Mouse (Mus musculus): ENCODE measurements at regions not wholly inside any gene's neighbourhood (a gene's known extent, or its start where the extent isn't known, plus 50 kb on each side); places are given as distances from the start of the nearest gene placed in this dataset.

GRCm38 (mm10) chr13:48717036-48717435 lies 54.2 kb downstream of the Barx1 start:
- DNase-seq = no peak

GRCm38 (mm10) chr13:48717451-48717850 lies 54.7 kb downstream of the Barx1 start:
- DNase-seq = no peak

GRCm38 (mm10) chr13:48723676-48724075 lies 60.9 kb downstream of the Barx1 start:
- no peak for DNase-seq

- DNase-seq = no peak
These were observed 63.6 kb downstream of the Barx1 start for GRCm38 (mm10) chr13:48726430-48726829.

- DNase-seq = no peak
These were observed 68.5 kb downstream of the Barx1 start for GRCm38 (mm10) chr13:48731046-48731996.

DNA sequence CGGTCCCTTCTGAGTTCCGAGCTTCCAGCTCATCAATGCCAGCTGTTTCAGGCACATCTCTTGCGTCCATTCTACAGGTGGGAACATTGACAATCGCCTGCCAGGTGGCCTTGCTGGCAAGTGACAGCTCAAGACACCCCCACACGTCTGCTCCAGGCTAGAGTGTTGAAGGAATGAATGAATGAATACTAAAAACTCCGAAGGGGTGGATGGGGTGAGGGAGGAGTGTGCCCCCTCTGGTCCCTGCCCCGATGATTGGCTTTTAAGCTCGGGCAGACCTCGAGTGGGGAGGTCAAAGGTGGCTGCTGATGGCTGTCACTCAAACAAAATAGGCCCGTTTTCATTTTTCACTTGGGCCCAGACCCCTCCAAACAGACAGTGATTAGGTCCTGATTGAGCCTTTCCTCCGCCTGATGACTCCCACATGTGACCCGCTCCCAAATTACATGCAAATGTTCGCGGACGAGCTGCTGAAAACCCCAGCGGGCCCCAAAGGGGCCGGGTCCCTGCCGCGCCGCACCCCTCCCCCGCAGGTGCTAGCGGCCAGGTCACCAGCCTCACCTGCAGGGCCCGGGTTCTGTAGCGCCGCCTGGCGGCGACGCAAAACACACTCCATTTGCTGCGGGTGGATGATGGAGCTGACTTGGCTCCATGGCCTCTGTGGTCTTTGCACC lies 69.5 kb downstream of the Barx1 start:
- peak; percentile 27 for DNase-seq

DNA sequence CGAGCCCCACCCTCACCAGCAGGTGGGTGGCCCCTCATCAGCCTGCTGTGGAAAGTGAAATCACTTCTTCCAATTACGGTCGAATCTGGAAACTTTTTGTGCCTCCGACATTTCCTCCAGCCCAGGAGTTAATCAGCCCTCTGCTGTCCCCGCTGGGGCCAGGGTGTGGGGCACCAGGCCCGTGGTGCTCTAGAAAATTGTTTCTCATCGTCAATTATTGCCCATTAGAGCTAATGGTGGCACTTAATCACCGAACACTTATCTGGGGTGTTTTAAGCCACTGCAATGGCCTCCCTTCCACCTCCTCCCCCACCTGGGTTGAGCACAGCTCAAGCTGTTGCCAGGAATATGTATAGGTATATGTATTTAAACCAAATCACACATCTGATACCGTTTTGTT lies 72.2 kb downstream of the Barx1 start:
- no peak for DNase-seq

GRCm38 (mm10) chr13:48745566-48745965 lies 82.8 kb downstream of the Barx1 start:
- DNase-seq = no peak

GRCm38 (mm10) chr13:48746301-48746700 lies 83.5 kb downstream of the Barx1 start:
- no peak for DNase-seq
